Mouse (Mus musculus): ENCODE measurements around the gene Lst1. TPM values are rescaled to one million over a fixed set of nuclear protein-coding genes. Genes with fewer than 3 reads are reported as not detected.

The Lst1 gene
- polyA plus RNA-seq, 1 experiment from 2014 or later = 17.5 TPM

DNA sequence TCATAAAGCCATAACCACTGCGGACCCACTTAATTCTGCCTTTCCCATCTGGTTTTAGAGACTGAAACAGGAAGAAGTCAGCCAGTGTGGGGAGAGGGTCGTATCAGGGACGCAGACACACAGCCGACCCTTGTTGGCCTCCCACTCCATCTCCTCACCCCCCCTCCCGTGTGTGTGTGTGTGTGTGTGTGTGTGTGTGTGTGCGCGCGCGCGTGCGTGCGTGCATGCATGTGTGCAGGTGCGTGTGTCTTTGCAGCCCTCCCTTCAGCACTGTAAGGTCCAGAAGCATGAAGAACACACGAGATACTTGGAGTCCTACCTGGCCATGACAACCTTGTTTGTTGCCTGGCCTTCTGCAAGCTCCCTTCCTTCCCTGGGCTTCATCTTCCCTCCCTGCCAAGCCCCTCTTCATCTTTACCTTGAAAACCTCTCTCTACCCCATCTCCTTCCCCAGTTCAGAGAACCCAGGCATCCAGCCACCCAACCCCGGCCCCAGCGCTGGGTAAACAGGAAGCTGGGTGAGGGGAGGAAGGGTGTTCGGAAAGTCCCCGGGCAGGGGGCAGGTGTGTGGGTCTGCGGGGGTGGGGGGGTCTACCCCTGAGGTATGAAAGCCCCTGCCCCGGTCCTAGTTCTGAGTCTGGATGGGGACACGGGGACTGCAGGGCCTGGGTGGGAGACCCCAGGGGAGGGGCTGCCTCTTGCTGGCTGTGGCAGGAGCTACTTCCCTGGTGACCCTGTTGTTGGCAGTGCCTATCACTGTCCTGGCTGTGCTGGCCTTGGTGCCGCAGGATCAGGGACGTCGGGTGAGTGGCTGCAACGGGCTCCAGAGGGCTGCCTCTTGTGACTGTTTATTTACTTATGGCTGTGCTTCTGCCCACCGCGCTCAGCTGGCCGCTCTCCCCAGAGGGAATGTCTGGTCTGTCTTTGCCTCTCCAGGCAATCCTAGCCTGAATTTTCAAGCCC, 5.9 kb upstream of the Lst1 start, which contains the start of gene Ltb:
Ltb (plus strand) TSS at position 559 of the 963 bp plus-strand sequence.
- no peaks in the 10 kb centered on the region for H3K27me3 ChIP-seq (ENCODE audit: control insufficient read depth, insufficient read depth, low read length)
- peak within 1 kb of the TSS; percentile 78 for H3K4me2 ChIP-seq (replicated peaks; ENCODE audit: low read depth)
- WGBS = 55% methylated on average over 28 of the region's 28 CpGs
- ATAC-seq (ENCODE audit: low FRiP score, low TSS enrichment) = no peak
- no peak for DNase-seq (ENCODE audit: low spot score)
- H3K27ac ChIP-seq (replicated peaks) = no peak within 1 kb of the TSS
- TF ChIP-seq EP300 (optimal IDR thresholded peaks at IDR 0.05) = no peak
- TF ChIP-seq CTCF (IDR thresholded peaks at IDR 0.05; ENCODE audit: low read depth) = no peak
- no peaks in the 10 kb centered on the region for H3K9me3 ChIP-seq (ENCODE audit: control insufficient read depth, low read length)
- no peaks in the 10 kb centered on the region for H3K36me3 ChIP-seq (ENCODE audit: control insufficient read depth, insufficient read depth, low read length)
- no peak within 1 kb of the TSS; the same call in 1 of the 2 replicates for H3K9ac ChIP-seq (ENCODE audit: low read length)
- peak within 1 kb of the TSS; percentile 41 for H3K4me3 ChIP-seq (ENCODE audit: low read depth, low read length)
- no peaks in the 10 kb centered on the region for H3K4me1 ChIP-seq (replicated peaks; ENCODE audit: control insufficient read depth, insufficient read depth)

GRCm38 (mm10) chr17:35192924-35193323, 4.7 kb upstream of the Lst1 start:
- no peak overlapping the region for H3K4me2 ChIP-seq (replicated peaks; ENCODE audit: low read depth)
- no peak overlapping the region for H3K4me3 ChIP-seq (ENCODE audit: low read depth, low read length)
- 84% methylated on average over 5 of the region's 5 CpGs for WGBS
- H3K36me3 ChIP-seq (ENCODE audit: control insufficient read depth, insufficient read depth, low read length) = no peaks in the 10 kb centered on the region
- H3K27ac ChIP-seq (replicated peaks) = no peak overlapping the region
- H3K9me3 ChIP-seq (ENCODE audit: control insufficient read depth, low read length) = no peaks in the 10 kb centered on the region
- no peak overlapping the region for H3K9ac ChIP-seq (ENCODE audit: low read length)
- H3K4me1 ChIP-seq (replicated peaks; ENCODE audit: control insufficient read depth, insufficient read depth) = no peaks in the 10 kb centered on the region
- H3K27me3 ChIP-seq (ENCODE audit: control insufficient read depth, insufficient read depth, low read length) = no peaks in the 10 kb centered on the region
- no peak for DNase-seq (ENCODE audit: low spot score)
- no peak for ATAC-seq (ENCODE audit: low FRiP score, low TSS enrichment)
- TF ChIP-seq EP300 (optimal IDR thresholded peaks at IDR 0.05) = no peak
- no peak for TF ChIP-seq CTCF (IDR thresholded peaks at IDR 0.05; ENCODE audit: low read depth)

DNA sequence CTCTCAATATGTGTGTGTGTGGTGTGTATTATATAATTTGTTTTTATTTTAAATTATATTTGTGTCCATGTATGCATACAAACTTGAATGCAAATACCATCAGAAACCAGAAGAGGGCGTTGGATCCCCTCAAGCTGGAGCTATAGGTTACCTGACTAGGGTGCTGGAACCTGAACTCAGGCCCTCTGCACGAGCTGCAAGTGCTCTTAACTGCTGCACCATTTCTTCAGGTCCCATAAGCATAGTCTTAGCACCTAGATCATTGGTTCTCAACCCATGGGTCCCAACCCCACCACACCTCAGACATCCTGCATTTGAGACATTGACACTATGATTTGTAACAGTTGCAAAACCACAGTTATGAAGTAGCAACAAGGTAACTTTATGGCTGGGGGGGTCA, 3.5 kb upstream of the Lst1 start:
- no peak for ATAC-seq (ENCODE audit: low FRiP score, low TSS enrichment)
- Histone ChIP-seq H3K9ac (ENCODE audit: low read length) (no peak overlapping the region), H3K4me3 (ENCODE audit: low read depth, low read length) (no peak overlapping the region), H3K4me1 (replicated peaks; ENCODE audit: control insufficient read depth, insufficient read depth) (no peaks in the 10 kb centered on the region), H3K27me3 (ENCODE audit: control insufficient read depth, insufficient read depth, low read length) (no peaks in the 10 kb centered on the region), H3K9me3 (ENCODE audit: control insufficient read depth, low read length) (no peaks in the 10 kb centered on the region), H3K36me3 (ENCODE audit: control insufficient read depth, insufficient read depth, low read length) (no peaks in the 10 kb centered on the region), H3K4me2 (replicated peaks; ENCODE audit: low read depth) (no peak overlapping the region), H3K27ac (replicated peaks) (no peak overlapping the region)
- WGBS = 55% methylated on average over 2 of the region's 2 CpGs
- TF ChIP-seq EP300 (optimal IDR thresholded peaks at IDR 0.05) (no peak), CTCF (IDR thresholded peaks at IDR 0.05; ENCODE audit: low read depth) (0 out of 2 replicates have a peak, but pooled peaks have one; percentile 8)
- DNase-seq (ENCODE audit: low spot score) = no peak

- Histone ChIP-seq H3K9me3 (ENCODE audit: control insufficient read depth, low read length) (no peaks in the 10 kb centered on the region), H3K9ac (ENCODE audit: low read length) (no peak overlapping the region), H3K4me1 (replicated peaks; ENCODE audit: control insufficient read depth, insufficient read depth) (no peaks in the 10 kb centered on the region), H3K4me2 (replicated peaks; ENCODE audit: low read depth) (no peak overlapping the region), H3K27ac (replicated peaks) (no peak overlapping the region), H3K4me3 (ENCODE audit: low read depth, low read length) (no peak overlapping the region), H3K27me3 (ENCODE audit: control insufficient read depth, insufficient read depth, low read length) (no peaks in the 10 kb centered on the region), H3K36me3 (ENCODE audit: control insufficient read depth, insufficient read depth, low read length) (no peaks in the 10 kb centered on the region)
- 63% methylated on average over 4 of the region's 4 CpGs for WGBS
- DNase-seq (ENCODE audit: low spot score) (no peak), ATAC-seq (ENCODE audit: low FRiP score, low TSS enrichment) (no peak)
- TF ChIP-seq CTCF (IDR thresholded peaks at IDR 0.05; ENCODE audit: low read depth) (no peak), EP300 (optimal IDR thresholded peaks at IDR 0.05) (no peak)
Observed at GRCm38 (mm10) chr17:35190096-35190495, 1.9 kb upstream of the Lst1 start.

GRCm38 (mm10) chr17:35189186-35189585, 947 bp upstream of the Lst1 start:
- Histone ChIP-seq H3K27me3 (ENCODE audit: control insufficient read depth, insufficient read depth, low read length) (no peaks in the 10 kb centered on the region), H3K4me3 (ENCODE audit: low read depth, low read length) (no peak overlapping the region), H3K36me3 (ENCODE audit: control insufficient read depth, insufficient read depth, low read length) (no peaks in the 10 kb centered on the region), H3K4me2 (replicated peaks; ENCODE audit: low read depth) (no peak overlapping the region), H3K27ac (replicated peaks) (no peak overlapping the region), H3K9ac (ENCODE audit: low read length) (no peak overlapping the region), H3K9me3 (ENCODE audit: control insufficient read depth, low read length) (no peaks in the 10 kb centered on the region), H3K4me1 (replicated peaks; ENCODE audit: control insufficient read depth, insufficient read depth) (no peaks in the 10 kb centered on the region)
- WGBS = 69% methylated on average over 1 of the region's 1 CpGs
- DNase-seq (ENCODE audit: low spot score) (no peak), ATAC-seq (ENCODE audit: low FRiP score, low TSS enrichment) (no peak)
- no peak for TF ChIP-seq EP300 (optimal IDR thresholded peaks at IDR 0.05)

DNA sequence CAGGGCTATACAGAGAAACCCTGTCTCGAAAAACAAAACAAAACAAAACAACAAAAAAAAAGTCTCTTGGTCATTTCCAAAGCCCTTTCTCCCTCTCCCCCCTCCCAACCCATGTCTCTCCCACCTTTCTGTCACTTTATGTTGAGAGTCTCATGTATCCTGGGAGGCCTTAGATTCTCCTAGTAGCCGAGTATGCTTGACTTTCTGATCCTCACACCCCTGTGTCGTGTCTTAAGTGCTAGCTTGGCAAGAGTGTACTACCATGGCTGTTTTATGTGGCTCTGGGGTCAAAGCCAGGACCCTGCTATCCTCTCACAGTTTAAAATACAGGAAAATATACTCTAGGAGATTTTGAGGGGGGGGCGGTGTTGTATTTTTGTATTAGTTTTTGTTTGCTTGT, 894 bp downstream of the Lst1 start:
- Histone ChIP-seq H3K4me3 (ENCODE audit: low read depth, low read length) (no peak overlapping the region), H3K9ac (ENCODE audit: low read length) (no peak overlapping the region), H3K4me2 (replicated peaks; ENCODE audit: low read depth) (no peak overlapping the region), H3K27ac (replicated peaks) (no peak overlapping the region), H3K4me1 (replicated peaks; ENCODE audit: control insufficient read depth, insufficient read depth) (no peaks in the 10 kb centered on the region), H3K9me3 (ENCODE audit: control insufficient read depth, low read length) (no peaks in the 10 kb centered on the region), H3K36me3 (ENCODE audit: control insufficient read depth, insufficient read depth, low read length) (no peaks in the 10 kb centered on the region), H3K27me3 (ENCODE audit: control insufficient read depth, insufficient read depth, low read length) (no peaks in the 10 kb centered on the region)
- ATAC-seq (ENCODE audit: low FRiP score, low TSS enrichment) (no peak), DNase-seq (ENCODE audit: low spot score) (no peak)
- WGBS = 67% methylated on average over 4 of the region's 4 CpGs
- no peak for TF ChIP-seq CTCF (IDR thresholded peaks at IDR 0.05; ENCODE audit: low read depth)
- no peak for TF ChIP-seq EP300 (optimal IDR thresholded peaks at IDR 0.05)
